Mouse (Mus musculus) heart, embryonic 13.5 days (tissue): ENCODE measurements at regions not wholly inside any gene's neighbourhood (a gene's known extent, or its start where the extent isn't known, plus 50 kb on each side); places are given as distances from the start of the nearest gene placed in this dataset.
A peak's percentile ranks its signal among the peaks of the same experiment; 100 is the strongest.

Source experiments
- ATAC-seq: fragments of 200-750 bp; cut with Nextera tagmentation; 2 replicates; pipeline ENCODE4 v1.8.0; 2017; ENCODE audit warnings: moderate TSS enrichment; ENCODE audit not compliant: insufficient number of reproducible peaks, low FRiP score, low TSS enrichment; ENCODE audit errors: extremely low read depth
- H3K27ac ChIP-seq: fragments of 300-500 bp; sonication (generic); replicated peaks from 2 replicates; pipeline ENCODE4 v1.5.1; 2015; ENCODE audit warnings: moderate library complexity, mild to moderate bottlenecking, inconsistent platforms
- H3K27me3 ChIP-seq: fragments of 300-500 bp; sonication (generic); replicated peaks from 2 replicates; pipeline ENCODE4 v1.6.1; 2015; ENCODE audit warnings: mild to moderate bottlenecking, inconsistent platforms
- H3K36me3 ChIP-seq: fragments of 300-500 bp; sonication (generic); 2 replicates; pipeline ENCODE4 v1.6.1; 2015; ENCODE audit warnings: mild to moderate bottlenecking, inconsistent platforms
- H3K4me1 ChIP-seq: fragments of 300-500 bp; sonication (generic); 2 replicates; pipeline ENCODE4 v1.6.1; 2015; ENCODE audit warnings: inconsistent platforms
- H3K4me2 ChIP-seq: fragments of 300-500 bp; sonication (generic); 2 replicates; pipeline ENCODE4 v1.6.1; 2015; ENCODE audit warnings: inconsistent platforms, mild to moderate bottlenecking, moderate library complexity
- H3K4me3 ChIP-seq: fragments of 300-500 bp; sonication (generic); 2 replicates; pipeline ENCODE4 v1.5.1; 2015; ENCODE audit warnings: moderate library complexity, mild to moderate bottlenecking, inconsistent platforms
- H3K9ac ChIP-seq: fragments of 300-500 bp; sonication (generic); 2 replicates; pipeline ENCODE4 v1.6.1; 2015; ENCODE audit warnings: inconsistent platforms, mild to moderate bottlenecking, moderate library complexity
- H3K9me3 ChIP-seq: fragments of 300-500 bp; sonication (generic); 2 replicates; pipeline ENCODE4 v1.6.1; 2016; ENCODE audit warnings: inconsistent platforms
- WGBS: fragments of 180-500 bp; shearing (Covaris S2); methylation state at CpG from one replicate; pipeline ENCODE4 v1.1.7; 2015; ENCODE audit warnings: mixed read lengths; 5-methylcytosine and 5-hydroxymethylcytosine counted together

- H3K4me2 ChIP-seq, result no peak overlapping the region
- H3K27me3 ChIP-seq, result no peaks in the 10 kb centered on the region
- no peak for ATAC-seq
- H3K9me3 ChIP-seq, result no peaks in the 10 kb centered on the region
- no peaks in the 10 kb centered on the region for H3K36me3 ChIP-seq
- H3K4me1 ChIP-seq, result no peaks in the 10 kb centered on the region
- H3K9ac ChIP-seq, result no peak overlapping the region
- no peak overlapping the region for H3K27ac ChIP-seq
- no peak overlapping the region for H3K4me3 ChIP-seq
- WGBS, result 67% methylated on average over 10 of the region's 10 CpGs
Measured at GRCm38 (mm10) chr3:144069979-144070540, 135.0 kb downstream of the Lmo4 start.

DNA sequence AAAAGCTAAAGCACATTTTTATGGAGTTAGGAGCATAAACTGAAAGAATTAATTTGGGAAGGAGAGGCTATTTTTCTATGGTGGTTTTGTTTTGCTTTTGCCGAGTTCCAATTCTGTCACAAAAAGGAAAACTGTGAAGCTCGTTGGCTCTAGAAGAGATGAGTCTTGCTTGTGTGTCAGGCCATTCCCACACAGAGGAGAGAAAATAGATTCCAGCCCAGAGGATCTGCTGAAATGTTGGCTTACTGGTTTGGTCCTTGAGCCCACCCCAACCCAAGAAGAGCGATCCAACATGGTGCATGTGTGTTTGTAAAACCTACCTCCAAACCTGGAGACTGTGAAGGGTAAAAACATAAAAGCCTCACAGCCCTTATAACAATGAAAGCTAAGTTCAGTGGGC, 138.0 kb downstream of the Lmo4 start:
- no peak overlapping the region for H3K9ac ChIP-seq
- no peaks in the 10 kb centered on the region for H3K9me3 ChIP-seq
- H3K4me3 ChIP-seq, result no peak overlapping the region
- H3K4me2 ChIP-seq, result no peak overlapping the region
- no peak for ATAC-seq
- no peak overlapping the region for H3K27ac ChIP-seq
- no peaks in the 10 kb centered on the region for H3K27me3 ChIP-seq
- H3K4me1 ChIP-seq, result no peaks in the 10 kb centered on the region
- 67% methylated on average over 3 of the region's 3 CpGs for WGBS
- H3K36me3 ChIP-seq, result no peaks in the 10 kb centered on the region

DNA sequence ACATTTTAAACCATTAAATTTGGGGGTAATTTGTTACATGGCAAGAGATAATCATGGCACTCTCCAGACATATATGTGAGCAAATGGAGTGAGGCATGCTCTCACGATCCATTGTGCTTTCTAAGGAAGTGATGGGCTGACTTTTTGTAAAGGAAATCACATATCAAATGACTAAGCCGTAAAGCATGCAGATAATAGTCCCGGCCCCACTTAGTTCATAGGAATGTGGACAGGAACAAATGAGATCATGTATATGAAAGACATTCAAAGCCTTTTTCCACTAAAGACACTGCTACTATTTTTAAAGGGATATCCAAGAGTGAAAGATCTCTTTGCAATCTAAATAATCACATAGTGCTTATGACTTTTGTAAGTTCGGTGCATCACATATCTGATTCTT, 146.9 kb downstream of the Lmo4 start:
- Histone ChIP-seq H3K27ac (0 out of 2 replicates have a peak overlapping the region, but pooled peaks have one; percentile 20), H3K27me3 (no peaks in the 10 kb centered on the region), H3K4me2 (no peak overlapping the region), H3K9me3 (no peaks in the 10 kb centered on the region), H3K4me3 (no peak overlapping the region), H3K4me1 (peaks cover 11% of the 10 kb centered on the region), H3K9ac (no peak overlapping the region), H3K36me3 (no peaks in the 10 kb centered on the region)
- WGBS, result 33% methylated on average over 4 of the region's 4 CpGs
- no peak; the same call in 1 of the 2 replicates for ATAC-seq

- Histone ChIP-seq H3K9ac (no peak overlapping the region), H3K27ac (no peak overlapping the region), H3K4me3 (no peak overlapping the region), H3K36me3 (no peaks in the 10 kb centered on the region), H3K27me3 (no peaks in the 10 kb centered on the region), H3K4me2 (no peak overlapping the region), H3K9me3 (no peaks in the 10 kb centered on the region), H3K4me1 (no peaks in the 10 kb centered on the region)
- WGBS, result 78% methylated on average over 4 of the region's 4 CpGs
- no peak for ATAC-seq
Measured at GRCm38 (mm10) chr3:144050341-144050740, 154.7 kb downstream of the Lmo4 start.

DNA sequence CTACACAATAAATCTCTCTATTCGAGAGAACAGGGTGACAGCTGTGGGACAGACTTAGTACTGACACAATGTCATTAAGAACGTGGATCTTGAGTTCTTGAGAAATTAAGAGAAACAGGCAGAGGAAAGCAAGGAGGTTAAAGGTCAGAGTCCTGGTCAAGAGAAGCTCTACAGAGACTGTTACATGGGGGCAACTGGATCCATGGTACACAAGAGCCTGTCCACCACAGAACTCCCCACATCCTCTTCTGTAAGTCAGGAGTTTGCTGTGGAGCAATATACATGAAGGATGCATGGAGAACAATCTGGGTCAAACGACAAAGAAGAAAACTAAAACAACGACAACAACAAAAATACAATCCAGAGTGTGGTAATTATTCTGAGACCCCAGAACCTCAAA, 155.8 kb downstream of the Lmo4 start:
- H3K4me2 ChIP-seq, result no peak overlapping the region
- H3K27ac ChIP-seq, result no peak overlapping the region
- no peak for ATAC-seq
- no peaks in the 10 kb centered on the region for H3K4me1 ChIP-seq
- no peak overlapping the region for H3K4me3 ChIP-seq
- H3K27me3 ChIP-seq, result no peaks in the 10 kb centered on the region
- H3K36me3 ChIP-seq, result no peaks in the 10 kb centered on the region
- no peak overlapping the region for H3K9ac ChIP-seq
- no peaks in the 10 kb centered on the region for H3K9me3 ChIP-seq
- 64% methylated on average over 4 of the region's 4 CpGs for WGBS

- ATAC-seq, result no peak
- H3K27me3 ChIP-seq, result no peaks in the 10 kb centered on the region
- H3K4me3 ChIP-seq, result no peak overlapping the region
- no peak overlapping the region for H3K27ac ChIP-seq
- H3K9me3 ChIP-seq, result no peaks in the 10 kb centered on the region
- no peaks in the 10 kb centered on the region for H3K4me1 ChIP-seq
- no peak overlapping the region for H3K9ac ChIP-seq
- WGBS, result 77% methylated on average over 2 of the region's 2 CpGs
- no peaks in the 10 kb centered on the region for H3K36me3 ChIP-seq
- H3K4me2 ChIP-seq, result no peak overlapping the region
Measured at GRCm38 (mm10) chr3:144044366-144044765, 160.7 kb downstream of the Lmo4 start.

DNA sequence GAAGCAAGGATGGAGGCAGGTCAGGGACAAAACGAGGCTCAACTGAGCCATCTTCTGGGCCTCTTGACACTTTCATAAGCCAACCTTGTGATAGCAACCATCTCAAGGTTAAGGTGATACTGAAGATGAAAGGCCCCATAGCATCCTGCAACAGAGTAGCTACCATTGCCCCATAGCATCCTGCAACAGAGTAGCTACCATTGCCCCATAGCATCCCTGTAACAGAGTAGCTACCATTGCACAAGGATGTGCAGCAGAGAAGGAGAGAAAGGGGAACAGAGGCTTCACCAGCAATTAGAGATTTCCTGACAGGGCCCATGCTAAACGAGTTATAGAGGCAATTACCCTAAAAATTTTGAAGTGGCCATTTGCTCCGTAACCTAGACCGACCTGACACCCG, 163.2 kb downstream of the Lmo4 start:
- ATAC-seq, result no peak

GRCm38 (mm10) chr3:144039498-144039897, 165.5 kb downstream of the Lmo4 start:
- no peaks in the 10 kb centered on the region for H3K9me3 ChIP-seq
- H3K4me2 ChIP-seq, result no peak overlapping the region
- no peak overlapping the region for H3K9ac ChIP-seq
- no peaks in the 10 kb centered on the region for H3K4me1 ChIP-seq
- 83% methylated on average over 3 of the region's 3 CpGs for WGBS
- H3K36me3 ChIP-seq, result no peaks in the 10 kb centered on the region
- ATAC-seq, result no peak
- H3K4me3 ChIP-seq, result no peak overlapping the region
- no peak overlapping the region for H3K27ac ChIP-seq
- no peaks in the 10 kb centered on the region for H3K27me3 ChIP-seq

More for the DNA sequence above, 163.2 kb downstream of the Lmo4 start:
- H3K27ac ChIP-seq, result no peak overlapping the region
- no peak overlapping the region for H3K9ac ChIP-seq
- no peak overlapping the region for H3K4me2 ChIP-seq
- H3K27me3 ChIP-seq, result no peaks in the 10 kb centered on the region
- no peaks in the 10 kb centered on the region for H3K9me3 ChIP-seq
- H3K4me3 ChIP-seq, result no peak overlapping the region
- no peaks in the 10 kb centered on the region for H3K4me1 ChIP-seq
- H3K36me3 ChIP-seq, result no peaks in the 10 kb centered on the region
- WGBS, result 76% methylated on average over 5 of the region's 5 CpGs

DNA sequence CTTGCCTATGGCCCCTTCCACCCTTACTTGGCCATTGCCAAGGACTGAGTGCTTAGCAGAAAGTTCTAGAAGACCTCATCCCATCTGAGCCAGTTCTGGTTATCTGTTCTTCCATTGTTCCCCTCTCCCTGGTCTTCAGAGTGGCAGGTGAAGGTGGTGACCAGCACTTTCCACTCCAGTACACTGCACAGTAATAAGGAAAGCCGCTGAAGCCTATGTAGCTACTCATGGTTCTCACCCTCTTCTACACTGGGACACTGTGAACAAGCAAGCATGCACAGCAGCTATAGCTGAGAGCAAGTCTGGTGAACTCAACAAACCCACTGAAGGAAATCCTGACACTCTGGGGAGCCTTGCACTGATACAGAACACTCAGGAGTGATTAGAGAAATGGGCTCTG, 175.4 kb downstream of the Lmo4 start:
- Histone ChIP-seq H3K27me3 (no peaks in the 10 kb centered on the region), H3K9me3 (no peaks in the 10 kb centered on the region), H3K27ac (peak overlapping the region; percentile 82), H3K9ac (no peak overlapping the region), H3K36me3 (no peaks in the 10 kb centered on the region), H3K4me2 (no peak overlapping the region), H3K4me1 (0 out of 2 replicates have a peak, but pooled peaks cover 4% of the 10 kb centered on the region), H3K4me3 (no peak overlapping the region)
- no peak for ATAC-seq
- WGBS, result 76% methylated on average over 1 of the region's 1 CpGs

- WGBS, result 48% methylated on average over 3 of the region's 3 CpGs
- no peak overlapping the region for H3K4me3 ChIP-seq
- H3K9me3 ChIP-seq, result no peaks in the 10 kb centered on the region
- no peak overlapping the region for H3K9ac ChIP-seq
- peak overlapping the region; percentile 82 for H3K27ac ChIP-seq
- 0 out of 2 replicates have a peak, but pooled peaks cover 4% of the 10 kb centered on the region for H3K4me1 ChIP-seq
- no peaks in the 10 kb centered on the region for H3K36me3 ChIP-seq
- no peak for ATAC-seq
- no peak overlapping the region for H3K4me2 ChIP-seq
- no peaks in the 10 kb centered on the region for H3K27me3 ChIP-seq
Measured at GRCm38 (mm10) chr3:144029121-144029520, 175.9 kb downstream of the Lmo4 start.

DNA sequence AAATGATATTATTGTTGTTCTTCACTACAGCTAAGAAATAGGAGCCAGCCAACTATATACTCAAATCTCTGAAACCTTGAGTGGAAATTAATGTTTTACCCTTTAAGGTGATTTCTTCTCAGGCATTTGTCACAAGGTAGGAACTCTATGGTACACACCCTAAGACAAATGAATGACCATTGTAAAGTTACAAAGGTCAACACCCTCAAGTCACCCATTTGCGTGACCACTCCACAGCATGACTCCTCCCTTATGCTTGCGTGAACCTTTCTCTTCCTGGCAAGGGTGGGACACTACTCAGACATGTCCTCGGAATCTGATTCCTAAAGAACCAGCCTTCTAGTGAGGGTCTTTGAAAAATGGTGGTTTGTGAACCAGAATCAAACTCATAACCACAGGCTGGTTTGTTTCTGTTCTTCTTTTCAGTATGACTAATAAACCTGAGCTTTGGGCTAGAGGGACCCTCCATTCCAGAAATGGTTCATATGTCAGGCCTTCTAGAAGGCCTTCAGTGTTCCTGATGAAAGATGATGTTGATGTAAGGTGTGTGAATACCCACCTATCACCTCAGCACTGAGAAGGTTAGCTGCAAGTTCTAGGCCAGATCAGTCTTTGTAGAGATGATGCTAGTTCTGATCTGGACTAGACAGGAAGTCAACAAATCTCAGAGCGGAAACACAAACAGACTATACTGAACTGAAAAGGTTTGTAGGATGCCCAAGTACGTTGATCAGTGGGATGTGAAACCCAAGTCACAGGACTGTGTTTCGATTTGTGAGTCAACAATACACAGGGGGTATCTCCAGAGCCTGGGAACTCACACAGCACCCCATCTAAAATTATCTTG, 177.7 kb downstream of the Lmo4 start:
- 77% methylated on average over 6 of the region's 6 CpGs for WGBS
- Histone ChIP-seq H3K27me3 (no peaks in the 10 kb centered on the region), H3K9ac (no peak overlapping the region), H3K4me2 (no peak overlapping the region), H3K36me3 (no peaks in the 10 kb centered on the region), H3K9me3 (no peaks in the 10 kb centered on the region), H3K27ac (no peak overlapping the region), H3K4me3 (no peak overlapping the region), H3K4me1 (0 out of 2 replicates have a peak, but pooled peaks cover 4% of the 10 kb centered on the region)
- ATAC-seq, result no peak
